Mouse (Mus musculus): Measurements from ENCODE around the gene 5330417C22Rik.

- TF ChIP-seq POLR2A (IDR thresholded peaks at IDR 0.05; ENCODE audit: borderline replicate concordance, extremely low read depth, low read depth, low read length) (no peak), CTCF (IDR thresholded peaks at IDR 0.05; ENCODE audit: insufficient read depth, low read length) (no peak)
Observed at GRCm38 (mm10) chr3:108478800-108479199, 57.5 kb downstream of the 5330417C22Rik start.

Data from lung, adult 2 months (tissue).